Mouse (Mus musculus) stomach, embryonic 14.5 days (tissue): ENCODE results near the gene Relch. TPM values are rescaled to one million over a fixed set of nuclear protein-coding genes. Genes with fewer than 3 reads are reported as not detected.

Experiments
- ATAC-seq: fragments of 200-750 bp; cut with Nextera tagmentation; 2 replicates; pipeline ENCODE4 v1.8.0; 2017; ENCODE audit warnings: low read depth, moderate TSS enrichment; ENCODE audit not compliant: insufficient number of reproducible peaks, insufficient read depth, low FRiP score
- H3K27ac ChIP-seq: fragments of 300-500 bp; sonication (generic); 2 replicates; pipeline ENCODE4 v1.5.1; 2014; ENCODE audit warnings: mild to moderate bottlenecking, low read length, moderate library complexity, mixed read lengths
- H3K27me3 ChIP-seq: fragments of 300-500 bp; sonication (generic); 2 replicates; pipeline ENCODE4 v1.6.1; 2014; ENCODE audit warnings: low read length, control low read depth, mixed read lengths; ENCODE audit not compliant: control insufficient read depth, insufficient read depth
- H3K36me3 ChIP-seq: fragments of 300-500 bp; sonication (generic); 2 replicates; pipeline ENCODE4 v1.6.1; 2014; ENCODE audit warnings: mild to moderate bottlenecking, control low read depth, low read length, moderate library complexity, mixed read lengths; ENCODE audit not compliant: control insufficient read depth, insufficient read depth
- H3K4me1 ChIP-seq: fragments of 300-500 bp; sonication (generic); 2 replicates; pipeline ENCODE4 v1.6.1; 2014; ENCODE audit warnings: low read length, control low read depth, mixed read lengths; ENCODE audit not compliant: control insufficient read depth, insufficient read depth
- H3K4me2 ChIP-seq: fragments of 300-500 bp; sonication (generic); replicated peaks from 2 replicates; pipeline ENCODE4 v1.6.1; 2014; ENCODE audit warnings: low read depth, low read length, control low read depth
- H3K4me3 ChIP-seq: fragments of 300-500 bp; sonication (generic); 2 replicates; pipeline ENCODE4 v1.5.1; 2014; ENCODE audit warnings: low read depth, low read length, control low read depth
- H3K9ac ChIP-seq: fragments of 300-500 bp; sonication (generic); replicated peaks from 2 replicates; pipeline ENCODE4 v1.6.1; 2014; ENCODE audit warnings: low read depth, mild to moderate bottlenecking, control low read depth, low read length, moderate library complexity, mixed read lengths
- H3K9me3 ChIP-seq: fragments of 300-500 bp; sonication (generic); 2 replicates; pipeline ENCODE4 v1.6.1; 2016; ENCODE audit warnings: low read depth, low read length, control low read depth; ENCODE audit not compliant: control insufficient read depth
- WGBS: fragments of 180-500 bp; shearing (Covaris S2); extraction: QIAGEN DNeasy Blood & Tissue Kit; methylation state at CpG from one replicate; pipeline ENCODE4 v1.1.7; 2014; 5-methylcytosine and 5-hydroxymethylcytosine counted together
- polyA plus RNA-seq: library from polyadenylated mRNA; unstranded; fragments of >200 nt; fragmentation: Nextera tagmentation; extraction: Ambion mirVana; gene quantifications from 2 replicates; pipeline ENCODE4 v1.2.1, GENCODE M21; 2014

Relch gene
- polyA plus RNA-seq, 1 experiment from 2014 or later = 32.4 TPM

GRCm38 (mm10) chr1:105786731-105787357 lies 123.2 kb downstream of the Relch start:
- H3K27ac ChIP-seq = no peak overlapping the region
- H3K4me2 ChIP-seq = no peak overlapping the region

GRCm38 (mm10) chr1:105790103-105790502 lies 126.4 kb downstream of the Relch start:
- H3K4me3 ChIP-seq = no peak overlapping the region

More at GRCm38 (mm10) chr1:105786731-105787357, 123.2 kb downstream of the Relch start:
- H3K9me3 ChIP-seq = no peaks in the 10 kb centered on the region
- WGBS = 49% methylated on average over 6 of the region's 6 CpGs
- H3K36me3 ChIP-seq = no peaks in the 10 kb centered on the region
- no peak overlapping the region for H3K9ac ChIP-seq
- no peak overlapping the region for H3K4me3 ChIP-seq
- 0 out of 2 replicates have a peak, but pooled peaks cover 5% of the 10 kb centered on the region for H3K4me1 ChIP-seq
- H3K27me3 ChIP-seq = no peaks in the 10 kb centered on the region
- ATAC-seq = no peak

GRCm38 (mm10) chr1:105794670-105795069 lies 131.0 kb downstream of the Relch start:
- no peak overlapping the region for H3K4me3 ChIP-seq
- no peak overlapping the region for H3K27ac ChIP-seq
- H3K9ac ChIP-seq = no peak overlapping the region
- WGBS = 87% methylated on average over 6 of the region's 6 CpGs
- no peak overlapping the region for H3K4me2 ChIP-seq
- H3K27me3 ChIP-seq = no peaks in the 10 kb centered on the region
- no peaks in the 10 kb centered on the region for H3K9me3 ChIP-seq
- no peak for ATAC-seq
- H3K4me1 ChIP-seq = no peaks in the 10 kb centered on the region
- no peaks in the 10 kb centered on the region for H3K36me3 ChIP-seq

More at GRCm38 (mm10) chr1:105790103-105790502, 126.4 kb downstream of the Relch start:
- 94% methylated on average over 3 of the region's 3 CpGs for WGBS
- Histone ChIP-seq H3K9ac (no peak overlapping the region), H3K36me3 (no peaks in the 10 kb centered on the region), H3K27me3 (no peaks in the 10 kb centered on the region), H3K9me3 (no peaks in the 10 kb centered on the region), H3K27ac (no peak overlapping the region), H3K4me2 (no peak overlapping the region), H3K4me1 (0 out of 2 replicates have a peak, but pooled peaks cover under 1% of the 10 kb centered on the region)
- ATAC-seq = no peak; the same call in 1 of the 2 replicates

- ATAC-seq = no peak
- Histone ChIP-seq H3K9me3 (no peaks in the 10 kb centered on the region), H3K27me3 (no peaks in the 10 kb centered on the region), H3K4me2 (no peak overlapping the region), H3K4me1 (no peaks in the 10 kb centered on the region), H3K4me3 (no peak overlapping the region), H3K9ac (no peak overlapping the region), H3K36me3 (no peaks in the 10 kb centered on the region), H3K27ac (no peak overlapping the region)
- 89% methylated on average over 4 of the region's 4 CpGs for WGBS
Observed at GRCm38 (mm10) chr1:105795705-105796104, 132.0 kb downstream of the Relch start.

GRCm38 (mm10) chr1:105800570-105800969 lies 136.9 kb downstream of the Relch start:
- ATAC-seq = no peak
- Histone ChIP-seq H3K4me3 (no peak overlapping the region), H3K27me3 (no peaks in the 10 kb centered on the region), H3K9me3 (no peaks in the 10 kb centered on the region), H3K4me1 (no peaks in the 10 kb centered on the region), H3K27ac (no peak overlapping the region), H3K36me3 (no peaks in the 10 kb centered on the region), H3K4me2 (no peak overlapping the region), H3K9ac (no peak overlapping the region)
- WGBS = 93% methylated on average over 6 of the region's 6 CpGs

- Histone ChIP-seq H3K27ac (no peak overlapping the region), H3K27me3 (no peaks in the 10 kb centered on the region), H3K4me2 (no peak overlapping the region), H3K4me3 (no peak overlapping the region), H3K9ac (no peak overlapping the region), H3K4me1 (no peaks in the 10 kb centered on the region), H3K36me3 (no peaks in the 10 kb centered on the region), H3K9me3 (no peaks in the 10 kb centered on the region)
- ATAC-seq = no peak
Observed at GRCm38 (mm10) chr1:105801252-105801651, 137.6 kb downstream of the Relch start.

GRCm38 (mm10) chr1:105802941-105803340 lies 139.3 kb downstream of the Relch start:
- Histone ChIP-seq H3K4me1 (no peaks in the 10 kb centered on the region), H3K4me3 (no peak overlapping the region), H3K36me3 (no peaks in the 10 kb centered on the region), H3K9me3 (no peaks in the 10 kb centered on the region), H3K27me3 (no peaks in the 10 kb centered on the region), H3K9ac (no peak overlapping the region), H3K27ac (no peak overlapping the region), H3K4me2 (no peak overlapping the region)
- no peak for ATAC-seq
- WGBS = 54% methylated on average over 6 of the region's 6 CpGs

- no peaks in the 10 kb centered on the region for H3K9me3 ChIP-seq
- ATAC-seq = no peak
- 52% methylated on average over 3 of the region's 3 CpGs for WGBS
Observed at GRCm38 (mm10) chr1:105804285-105804684, 140.6 kb downstream of the Relch start.

More at GRCm38 (mm10) chr1:105804285-105804684, 140.6 kb downstream of the Relch start:
- Histone ChIP-seq H3K9ac (no peak overlapping the region), H3K27me3 (no peaks in the 10 kb centered on the region), H3K4me1 (no peaks in the 10 kb centered on the region), H3K4me3 (no peak overlapping the region), H3K27ac (no peak overlapping the region), H3K4me2 (no peak overlapping the region), H3K36me3 (no peaks in the 10 kb centered on the region)
